Mouse (Mus musculus) ES-Bruce4 (cell line): Measurements from ENCODE around the gene Atxn7l1. TPM values are rescaled to one million over a fixed set of nuclear protein-coding genes. Genes with fewer than 3 reads are reported as not detected.

Experiments
- H3K27ac ChIP-seq: 2 replicates; pipeline ENCODE4 v1.5.1; 2012; ENCODE audit warnings: low read length, inconsistent platforms; ENCODE audit not compliant: insufficient read depth
- H3K27me3 ChIP-seq: 2 replicates; pipeline ENCODE4 v1.6.1; 2012; ENCODE audit warnings: mild to moderate bottlenecking, low read length, inconsistent platforms; ENCODE audit not compliant: control insufficient read depth, poor library complexity, insufficient read depth, severe bottlenecking
- H3K36me3 ChIP-seq: 2 replicates; pipeline ENCODE4 v1.6.1; 2012; ENCODE audit warnings: inconsistent platforms, mild to moderate bottlenecking, low read length, moderate library complexity; ENCODE audit not compliant: control insufficient read depth, poor library complexity, insufficient read depth, severe bottlenecking
- H3K4me1 ChIP-seq: one replicate; pipeline ENCODE4 v1.8.1; 2011; ENCODE audit warnings: low read length; ENCODE audit not compliant: control insufficient read depth, insufficient read depth
- H3K4me3 ChIP-seq: 2 replicates; pipeline ENCODE4 v1.5.1; 2011; ENCODE audit warnings: low read depth, mild to moderate bottlenecking, low read length
- H3K9ac ChIP-seq: 2 replicates; pipeline ENCODE4 v1.6.1; 2012; ENCODE audit warnings: low read depth, mild to moderate bottlenecking, inconsistent platforms; ENCODE audit not compliant: poor library complexity, severe bottlenecking
- H3K9me3 ChIP-seq: replicated peaks from 2 replicates; pipeline ENCODE4 v1.6.1; 2012; ENCODE audit warnings: mild to moderate bottlenecking, low read length, inconsistent platforms; ENCODE audit not compliant: control insufficient read depth, poor library complexity, insufficient read depth, severe bottlenecking
- CTCF ChIP-seq: IDR thresholded peaks from one replicate; pipeline ENCODE4 v1.8.1; 2011; ENCODE audit warnings: low read depth, low read length
- EP300 ChIP-seq: IDR thresholded peaks from 2 replicates; pipeline ENCODE4 v1.6.1; 2011; ENCODE audit warnings: low read depth, low read length; ENCODE audit not compliant: insufficient read depth
- POLR2A ChIP-seq: IDR thresholded peaks from one replicate; pipeline ENCODE4 v1.8.1; 2011; ENCODE audit warnings: low read length; ENCODE audit not compliant: insufficient read depth
- polyA plus RNA-seq: library from polyadenylated mRNA; stranded (reverse); fragments of >200 nt; gene quantifications from 2 replicates; pipeline ENCODE4 v1.2.4, GENCODE M21; 2011; ENCODE audit warnings: low read depth; ENCODE audit not compliant: missing spikeins, insufficient read depth, insufficient read length

The Atxn7l1 gene
- 16.1 and 17.5 TPM in 2 replicates for polyA plus RNA-seq

DNA sequence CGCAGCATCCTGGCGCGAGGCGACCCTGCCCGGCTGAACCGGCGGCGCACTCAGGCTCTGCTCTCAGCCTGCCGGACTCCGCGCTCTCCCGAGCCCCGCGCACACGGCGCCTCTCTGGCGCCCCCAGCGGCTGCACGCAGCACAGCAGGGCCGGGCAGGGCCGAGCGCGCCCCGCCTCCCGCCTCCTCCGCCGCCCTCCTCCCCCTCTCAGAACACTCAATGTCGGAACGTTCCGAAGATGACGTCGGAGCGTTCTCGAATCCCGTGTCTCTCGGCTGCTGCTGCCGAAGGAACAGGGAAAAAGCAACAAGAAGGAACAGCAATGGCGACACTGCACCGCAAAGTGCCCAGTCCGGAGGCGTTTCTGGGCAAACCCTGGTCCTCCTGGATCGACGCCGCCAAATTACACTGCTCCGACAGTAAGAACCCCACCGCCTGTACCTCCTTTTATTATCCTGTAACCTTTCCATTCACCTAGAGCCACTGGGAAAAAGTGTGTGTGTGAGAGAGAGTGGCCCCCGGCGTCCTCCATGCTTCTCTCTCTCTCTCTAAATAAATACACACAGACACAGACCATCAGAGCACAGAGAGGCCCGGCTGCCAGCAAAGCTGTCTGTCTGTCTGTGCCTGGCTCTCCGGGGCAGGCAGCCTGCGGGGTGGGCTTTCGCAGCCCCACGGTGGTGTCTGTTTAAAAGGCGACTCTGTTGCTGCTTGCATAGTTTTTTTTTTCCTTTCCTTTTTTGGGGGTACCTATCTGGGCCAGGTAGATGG, at the start of gene Atxn7l1:
Gene Atxn7l1 (plus strand): TSS at position 197 of the 771 bp plus-strand sequence.
- H3K27ac ChIP-seq, result no peak within 1 kb of the TSS
- peak within 1 kb of the TSS; percentile 87 for H3K4me3 ChIP-seq
- no peaks in the 10 kb centered on the region for H3K4me1 ChIP-seq
- no peaks in the 10 kb centered on the region for H3K9me3 ChIP-seq
- H3K9ac ChIP-seq, result peak within 1 kb of the TSS; percentile 68
- H3K36me3 ChIP-seq, result no peaks in the 10 kb centered on the region
- no peaks in the 10 kb centered on the region for H3K27me3 ChIP-seq
- TF ChIP-seq CTCF, result peak; percentile 72
- TF ChIP-seq POLR2A, result no peak

DNA sequence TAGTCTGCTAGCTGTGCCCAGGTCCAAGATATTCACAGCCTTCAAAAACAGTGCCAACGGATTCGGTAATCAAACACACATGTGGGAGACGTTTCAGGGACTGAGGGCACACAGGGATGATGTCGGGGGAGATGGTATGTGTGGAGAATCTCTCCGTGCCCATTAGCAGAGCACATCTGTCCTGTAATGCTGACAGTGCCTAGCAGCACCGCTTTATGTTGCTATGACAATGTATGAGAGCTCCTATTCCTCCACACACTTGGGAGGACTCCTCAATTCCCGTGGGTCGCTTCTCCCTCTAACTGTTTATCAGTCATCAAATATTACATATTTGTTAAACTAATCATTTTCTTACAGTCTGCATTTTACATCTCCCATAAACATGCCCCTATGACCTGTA, 45.9 kb upstream of the Atxn7l1 start:
- no peaks in the 10 kb centered on the region for H3K9me3 ChIP-seq

DNA sequence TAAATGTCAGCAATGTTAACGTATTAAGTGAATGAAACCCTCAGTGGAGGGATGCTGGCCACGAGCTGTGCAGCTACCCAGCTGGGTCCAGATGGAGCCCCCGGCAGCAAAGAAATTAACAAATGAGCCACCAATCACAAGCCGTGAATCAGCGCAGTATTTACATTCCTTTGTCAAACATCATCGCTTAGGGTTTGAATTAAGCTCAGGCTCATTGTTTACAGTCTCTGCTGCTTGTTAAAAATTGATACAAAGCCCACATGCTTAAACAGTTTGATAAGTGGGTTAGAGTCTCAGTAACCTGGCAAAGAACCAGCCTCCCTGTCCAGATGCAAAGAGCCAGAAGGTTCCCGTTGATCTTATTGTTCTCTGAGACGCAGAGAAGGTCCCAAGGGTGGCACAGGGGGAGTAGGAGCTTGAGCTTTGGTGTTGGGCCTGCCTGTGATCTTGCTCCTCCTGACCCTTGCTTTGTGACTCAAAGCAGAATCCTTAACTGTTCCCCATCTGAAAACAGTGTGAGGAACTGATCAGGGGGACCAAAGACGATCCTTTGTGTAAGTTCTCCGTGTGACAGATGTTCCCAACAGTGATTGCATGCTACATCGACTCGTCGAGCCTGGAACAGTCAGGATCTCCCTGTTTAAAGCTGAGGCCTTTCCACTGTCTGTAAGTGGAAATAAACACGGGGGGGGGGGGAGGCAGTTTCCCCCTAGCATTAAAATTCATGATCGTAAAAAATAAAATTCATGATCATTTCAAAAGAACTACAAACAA, 45.0 kb upstream of the Atxn7l1 start:
- no peak for TF ChIP-seq EP300
- no peak for TF ChIP-seq CTCF
- TF ChIP-seq POLR2A, result no peak
- Histone ChIP-seq H3K9me3 (no peaks in the 10 kb centered on the region), H3K4me1 (no peaks in the 10 kb centered on the region), H3K36me3 (no peaks in the 10 kb centered on the region), H3K4me3 (no peak overlapping the region), H3K27me3 (no peaks in the 10 kb centered on the region), H3K27ac (no peak overlapping the region), H3K9ac (no peak overlapping the region)

More for the DNA sequence above, 45.9 kb upstream of the Atxn7l1 start:
- no peak overlapping the region for H3K27ac ChIP-seq
- no peaks in the 10 kb centered on the region for H3K36me3 ChIP-seq
- no peaks in the 10 kb centered on the region for H3K27me3 ChIP-seq
- H3K9ac ChIP-seq, result no peak overlapping the region
- no peak overlapping the region for H3K4me3 ChIP-seq
- no peak for TF ChIP-seq POLR2A
- no peak for TF ChIP-seq CTCF
- no peak for TF ChIP-seq EP300
- H3K4me1 ChIP-seq, result no peaks in the 10 kb centered on the region

DNA sequence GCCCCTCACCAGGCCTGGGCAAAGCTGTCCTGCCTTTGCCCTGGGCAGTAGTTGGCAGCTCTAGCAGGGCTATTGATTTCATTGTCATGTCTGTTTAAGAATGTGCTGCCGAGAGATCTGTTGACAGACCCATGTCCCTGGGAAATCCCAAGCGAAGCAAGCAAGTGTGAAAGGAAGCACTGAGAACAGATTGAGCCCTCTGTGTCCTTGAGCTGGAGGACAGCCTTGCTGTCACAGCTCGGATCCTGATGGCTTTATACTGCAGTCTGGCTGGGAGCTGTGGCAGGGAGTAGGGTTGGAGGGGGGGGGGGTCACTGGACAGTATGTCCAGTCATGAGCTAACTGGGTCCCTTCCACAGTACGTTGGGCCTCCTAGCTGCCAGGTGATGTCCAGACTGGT, 41.8 kb upstream of the Atxn7l1 start:
- Histone ChIP-seq H3K36me3 (no peaks in the 10 kb centered on the region), H3K27ac (no peak overlapping the region)
- no peak for TF ChIP-seq POLR2A
- TF ChIP-seq CTCF, result no peak
- TF ChIP-seq EP300, result no peak

DNA sequence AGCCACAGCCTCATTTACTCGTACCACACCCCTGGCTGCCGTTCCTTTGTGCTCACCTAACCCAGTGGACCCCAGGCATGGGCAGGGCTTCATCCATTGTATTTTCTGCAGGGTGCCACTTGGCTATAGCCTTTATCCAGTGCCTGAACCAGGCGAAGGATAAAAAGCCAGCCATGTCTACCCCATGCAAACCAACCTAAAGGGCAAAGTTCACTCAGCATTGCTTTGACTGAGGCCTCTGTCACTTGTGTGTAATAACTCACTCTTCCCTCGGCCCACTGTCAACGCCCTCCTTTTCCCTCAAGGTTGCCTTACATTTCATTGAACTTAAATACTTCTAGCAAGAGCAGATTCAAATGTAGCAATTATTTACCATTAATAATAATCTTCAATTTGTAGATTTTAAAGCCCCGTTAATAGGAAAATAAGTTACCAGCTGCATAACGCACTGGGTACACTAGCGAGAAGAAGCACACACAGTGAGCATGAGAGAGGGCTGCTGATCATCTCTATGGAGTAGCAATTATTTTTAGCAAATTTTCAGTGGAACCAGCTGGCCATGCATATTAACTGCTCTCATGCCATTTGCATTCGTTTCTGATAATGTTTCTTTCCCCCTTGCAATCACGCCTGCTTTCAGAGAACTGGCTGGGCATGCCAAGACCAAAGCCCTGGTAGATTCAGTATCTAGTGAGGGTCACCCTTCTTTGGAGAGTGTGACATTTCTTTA, 40.9 kb upstream of the Atxn7l1 start:
- H3K9me3 ChIP-seq, result no peaks in the 10 kb centered on the region
- H3K4me3 ChIP-seq, result no peak overlapping the region
- no peak overlapping the region for H3K27ac ChIP-seq
- no peak for TF ChIP-seq POLR2A
- TF ChIP-seq CTCF, result no peak
- no peak for TF ChIP-seq EP300
- H3K36me3 ChIP-seq, result no peaks in the 10 kb centered on the region
- H3K9ac ChIP-seq, result no peak overlapping the region
- H3K27me3 ChIP-seq, result no peaks in the 10 kb centered on the region
- H3K4me1 ChIP-seq, result no peaks in the 10 kb centered on the region

More for the DNA sequence above, 41.8 kb upstream of the Atxn7l1 start:
- H3K4me3 ChIP-seq, result no peak overlapping the region
- no peaks in the 10 kb centered on the region for H3K9me3 ChIP-seq
- H3K4me1 ChIP-seq, result no peaks in the 10 kb centered on the region
- no peak overlapping the region for H3K9ac ChIP-seq
- H3K27me3 ChIP-seq, result no peaks in the 10 kb centered on the region

DNA sequence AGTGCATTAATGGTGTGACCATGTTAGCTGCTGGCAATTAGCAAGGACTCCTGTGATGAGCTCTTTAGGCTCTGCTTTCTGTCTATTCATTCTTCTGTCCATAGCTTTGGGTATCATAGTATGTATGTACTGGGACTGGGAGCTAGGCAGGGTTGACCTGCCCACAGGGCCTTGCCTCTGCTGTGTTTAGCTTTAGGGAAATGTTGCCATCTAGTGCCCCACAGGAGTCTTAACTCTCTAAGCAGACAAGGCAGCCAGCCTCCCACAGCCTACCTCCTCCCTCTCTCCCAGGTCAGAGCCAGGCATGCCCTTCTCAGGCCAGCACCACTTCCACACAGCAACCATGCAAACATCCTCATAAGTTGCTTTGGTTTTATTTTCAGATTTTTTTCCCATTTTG, 38.0 kb upstream of the Atxn7l1 start:
- no peaks in the 10 kb centered on the region for H3K36me3 ChIP-seq
- TF ChIP-seq POLR2A (no peak), CTCF (peak; percentile 60), EP300 (no peak)
- no peaks in the 10 kb centered on the region for H3K27me3 ChIP-seq
- H3K4me3 ChIP-seq, result no peak overlapping the region
- H3K4me1 ChIP-seq, result no peaks in the 10 kb centered on the region
- H3K9ac ChIP-seq, result no peak overlapping the region
- H3K9me3 ChIP-seq, result no peaks in the 10 kb centered on the region
- no peak overlapping the region for H3K27ac ChIP-seq
